Mouse (Mus musculus): ENCODE data around the gene Iqcf1.

DNA sequence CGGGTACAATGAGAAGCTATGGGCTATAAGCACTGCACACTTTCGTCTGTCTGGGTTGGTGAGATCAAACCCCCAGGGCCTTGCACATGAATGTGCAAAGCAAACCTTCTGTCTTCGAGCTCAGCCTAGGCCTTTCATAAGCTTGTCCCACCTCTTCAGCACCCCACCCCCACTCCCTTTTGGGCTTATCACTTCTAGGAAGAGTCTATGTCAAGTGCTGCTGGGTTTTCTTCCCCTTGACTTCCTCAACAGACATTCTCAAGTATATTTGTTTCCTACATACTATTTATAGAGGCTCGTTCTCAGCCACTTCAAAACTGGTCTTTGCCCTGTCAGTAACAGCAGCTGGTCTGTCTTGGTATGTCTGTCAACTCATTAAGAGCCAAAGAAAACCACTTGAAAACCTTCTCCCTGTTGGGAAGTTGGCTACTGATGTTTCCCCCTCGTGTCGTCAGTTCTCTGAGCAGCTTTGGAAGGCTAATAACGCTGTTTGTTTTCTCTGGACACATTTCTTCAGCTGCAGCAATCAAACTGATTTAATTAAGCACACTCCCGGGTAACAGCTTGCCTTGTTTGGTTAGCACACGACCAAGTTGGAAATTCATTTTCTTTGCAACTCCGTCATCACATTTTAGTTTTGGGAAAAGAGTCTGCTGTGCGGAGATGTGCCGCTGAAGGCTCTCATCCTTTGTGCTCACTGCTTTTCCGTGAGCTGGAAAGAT, 13.1 kb downstream of the Iqcf1 start:
- TF ChIP-seq CTCF (IDR thresholded peaks at IDR 0.05; ENCODE audit: extremely low read depth, insufficient read depth, insufficient read length, insufficient replicate concordance), result no peak
- TF ChIP-seq POLR2A (IDR thresholded peaks at IDR 0.05; ENCODE audit: low read depth, low read length), result no peak
